In the genomic region with DNA sequence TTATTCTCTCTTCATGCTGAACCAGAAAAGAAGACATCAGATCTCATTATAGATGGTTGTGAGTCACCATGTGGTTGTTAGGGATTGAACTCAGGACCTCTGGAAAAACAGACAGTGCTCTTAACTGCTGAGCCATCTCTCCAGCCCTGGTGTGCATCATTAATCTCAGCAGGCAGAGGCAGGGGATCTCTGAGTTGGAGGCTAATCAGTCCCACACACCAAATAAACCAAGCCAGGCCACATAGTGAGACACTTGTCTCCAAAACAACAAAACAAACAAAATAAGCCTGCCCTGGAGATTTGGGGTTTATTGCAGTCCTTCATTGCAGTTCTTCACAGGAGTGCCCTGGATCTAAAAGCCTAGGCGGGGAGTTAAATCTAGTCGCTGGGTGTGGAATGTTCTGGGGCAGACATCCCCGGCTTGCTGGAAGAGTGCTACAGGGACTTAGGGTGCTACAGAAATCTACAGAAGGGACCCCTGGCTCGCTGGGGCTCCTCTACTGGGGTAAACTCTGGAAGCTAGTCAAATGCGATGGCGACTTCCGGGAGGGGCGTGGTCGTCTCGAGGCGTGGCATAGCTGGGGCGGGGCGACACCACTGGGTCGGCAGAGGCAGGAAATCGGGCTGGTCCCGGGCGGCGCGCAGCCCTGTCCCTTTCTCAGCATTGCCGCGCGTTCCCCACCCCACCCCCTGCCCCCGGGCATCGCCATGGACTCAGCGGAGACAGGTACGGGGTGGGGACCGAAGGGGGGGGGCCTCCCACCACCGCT, we compare ENCODE assay signal across 7 mouse cellular contexts. TPM values are rescaled to one million over a fixed set of nuclear protein-coding genes. Genes with fewer than 3 reads are reported as not detected.
A peak's percentile ranks its signal among the peaks of the same experiment; 100 is the strongest.
DNase-seq lines count a peak whose midpoint lies in the region; ATAC-seq and TF ChIP-seq lines count a peak whose summit lies in the region.

A gene (plus strand): TSS at position 586 of the 770 bp plus-strand sequence.

- H3K9ac ChIP-seq in hindbrain, postnatal 0 days (replicated peaks; ENCODE audit: low read length): peak within 1 kb of the TSS; percentile 58

- H3K36me3 ChIP-seq in hindbrain, postnatal 0 days (ENCODE audit: insufficient read depth, low read length): peaks cover 43% of the 10 kb centered on the region

- no peaks in the 10 kb centered on the region for H3K9me3 ChIP-seq in hindbrain, postnatal 0 days (ENCODE audit: low read length)

- peak; percentile 82 for DNase-seq in MN1 (ENCODE audit: low spot score)
- peak; percentile 54 for DNase-seq in c-Kit-negative CD71-positive TER-119-positive erythroid progenitor cells, embryonic 14.5 days (ENCODE audit: low read depth, low spot score)
- peak; percentile 74 for DNase-seq in gastrocnemius, postnatal 10 days
- DNase-seq in hindbrain, postnatal 0 days (ENCODE audit: low spot score): peak; percentile 71
- peak; percentile 53 to 68 for DNase-seq in left cerebral cortex, postnatal 25 days (ENCODE audit: low spot score in 2 of 2)
- peak; percentile 70 for DNase-seq in right cerebral cortex, postnatal 4 days

- H3K27ac ChIP-seq in hindbrain, postnatal 0 days: peak within 1 kb of the TSS; percentile 52

- ATAC-seq in hindbrain, postnatal 0 days: peak; percentile 50
- peak; percentile 89 for ATAC-seq in megakaryocyte-erythroid progenitor cell, adult 5-6 weeks (replicated peaks; ENCODE audit: low FRiP score, low TSS enrichment, poor library complexity, severe bottlenecking)

- H3K4me3 ChIP-seq in hindbrain, postnatal 0 days (ENCODE audit: low read length): peak within 1 kb of the TSS; percentile 46

- TF ChIP-seq CTCF in hindbrain, postnatal 0 days (IDR thresholded peaks at IDR 0.05; ENCODE audit: low read depth): no peak

- intact Hi-C loops in left cerebral cortex, postnatal 25 days (cut with DNase I): no loop called here

- no peaks in the 10 kb centered on the region for H3K4me1 ChIP-seq in hindbrain, postnatal 0 days (ENCODE audit: insufficient read depth, low read length)

- no peaks in the 10 kb centered on the region for H3K27me3 ChIP-seq in hindbrain, postnatal 0 days (ENCODE audit: insufficient read depth, low read length)

- H3K4me2 ChIP-seq in hindbrain, postnatal 0 days (ENCODE audit: low read depth, low read length): peak within 1 kb of the TSS; percentile 62

- WGBS in hindbrain, postnatal 0 days: 8% methylated on average over 28 of the region's 28 CpGs

RNA-seq across cellular contexts. Expression of the gene that starts here (rescaled TPM):
- total RNA-seq in gastrocnemius, postnatal 10 days (2021): 1 to 10 TPM; 3.3 to 5.8 TPM
- 28.8 and 42.7 TPM in 2 replicates for total RNA-seq in hindbrain, postnatal 0 days (2014; rRNA removed)
- polyA plus RNA-seq in hindbrain, postnatal 0 days (2015; fragmentation: Nextera tagmentation; extraction: Ambion mirVana): 23.6 and 27.9 TPM in 2 replicates
- total RNA-seq in left cerebral cortex, postnatal 25 days (2021): 10 to 100 TPM in 1 of 2 experiments, 1 to 10 TPM in 1; 9.4 to 17.9 TPM
- 15.1 and 65.6 TPM in 2 replicates for total RNA-seq in megakaryocyte-erythroid progenitor cell, adult 5-6 weeks (2014; fragmentation: Nextera tagmentation)
- total RNA-seq in megakaryocyte-erythroid progenitor cell, adult 5-6 weeks (2017): 7.6 and 28.5 TPM in 2 replicates

Comparison
In these comparisons a context has a peak if more than half of its experiments do, and no peak if none do; other contexts are left out.
1. Peak in every context shown above with its lines: DNase-seq, ATAC-seq, H3K4me3 ChIP-seq and H3K27ac ChIP-seq.